Mouse (Mus musculus) midbrain, postnatal 0 days (tissue): ENCODE results near the gene Kcnab1. TPM values are rescaled to one million over a fixed set of nuclear protein-coding genes. Genes with fewer than 3 reads are reported as not detected.

Experiments used
- ATAC-seq: fragments of 200-750 bp; cut with Nextera tagmentation; 2 replicates; pipeline ENCODE4 v1.8.0; 2017; ENCODE audit warnings: moderate number of reproducible peaks, mild to moderate bottlenecking, moderate TSS enrichment, moderate library complexity; ENCODE audit not compliant: low FRiP score
- DNase-seq: peaks from one replicate; pipeline ENCODE4 v3.0.0-alpha.2; 2015; ENCODE audit warnings: low spot score
- H3K27ac ChIP-seq: fragments of 300-500 bp; sonication (generic); 2 replicates; pipeline ENCODE4 v1.5.1; 2014; ENCODE audit warnings: low read depth, mild to moderate bottlenecking, low read length, mixed read lengths
- H3K27me3 ChIP-seq: fragments of 300-500 bp; sonication (generic); 2 replicates; pipeline ENCODE4 v1.6.1; 2014; ENCODE audit warnings: low read length, control low read depth, mixed read lengths; ENCODE audit not compliant: insufficient read depth
- H3K36me3 ChIP-seq: fragments of 300-500 bp; sonication (generic); 2 replicates; pipeline ENCODE4 v1.6.1; 2014; ENCODE audit warnings: low read length, control low read depth, mixed read lengths; ENCODE audit not compliant: insufficient read depth
- H3K4me1 ChIP-seq: fragments of 300-500 bp; sonication (generic); 2 replicates; pipeline ENCODE4 v1.6.1; 2014; ENCODE audit warnings: mild to moderate bottlenecking, control low read depth, antibody characterized with exemption, low read length, mixed read lengths; ENCODE audit not compliant: insufficient read depth
- H3K4me2 ChIP-seq: fragments of 300-500 bp; sonication (generic); 2 replicates; pipeline ENCODE4 v1.6.1; 2014; ENCODE audit warnings: low read depth, mild to moderate bottlenecking, low read length, mixed read lengths; ENCODE audit not compliant: poor library complexity, severe bottlenecking
- H3K4me3 ChIP-seq: fragments of 300-500 bp; sonication (generic); 2 replicates; pipeline ENCODE4 v1.5.1; 2014; ENCODE audit warnings: low read depth, mild to moderate bottlenecking, low read length, moderate library complexity
- H3K9ac ChIP-seq: fragments of 300-500 bp; sonication (generic); replicated peaks from 2 replicates; pipeline ENCODE4 v1.6.1; 2014; ENCODE audit warnings: mild to moderate bottlenecking, low read length, moderate library complexity, mixed read lengths; ENCODE audit not compliant: poor library complexity, severe bottlenecking
- H3K9me3 ChIP-seq: fragments of 300-500 bp; sonication (generic); 2 replicates; pipeline ENCODE4 v1.6.1; 2016; ENCODE audit warnings: low read length, control low read depth
- CTCF ChIP-seq: IDR thresholded peaks from 2 replicates; pipeline ENCODE4 v1.5.1; 2016; ENCODE audit warnings: antibody characterized with exemption, mild to moderate bottlenecking
- WGBS: fragments of 180-500 bp; shearing (Covaris S2); extraction: QIAGEN DNeasy Blood & Tissue Kit; methylation state at CpG from one replicate; pipeline ENCODE4 v1.1.7; 2014; 5-methylcytosine and 5-hydroxymethylcytosine counted together
- polyA plus RNA-seq: library from polyadenylated mRNA; unstranded; fragments of >200 nt; fragmentation: Nextera tagmentation; extraction: Ambion mirVana; gene quantifications from 2 replicates; pipeline ENCODE4 v1.2.1, GENCODE M21; 2015
- total RNA-seq: library from RNA; depleted of rRNA; stranded (reverse); fragments of >200 nt; gene quantifications from 2 replicates; pipeline ENCODE4 v1.2.3, GENCODE M21; 2014

Kcnab1 gene
- total and polyA plus RNA-seq, 2 experiments from 2014 or later: 7.1 to 8.8 TPM

DNA sequence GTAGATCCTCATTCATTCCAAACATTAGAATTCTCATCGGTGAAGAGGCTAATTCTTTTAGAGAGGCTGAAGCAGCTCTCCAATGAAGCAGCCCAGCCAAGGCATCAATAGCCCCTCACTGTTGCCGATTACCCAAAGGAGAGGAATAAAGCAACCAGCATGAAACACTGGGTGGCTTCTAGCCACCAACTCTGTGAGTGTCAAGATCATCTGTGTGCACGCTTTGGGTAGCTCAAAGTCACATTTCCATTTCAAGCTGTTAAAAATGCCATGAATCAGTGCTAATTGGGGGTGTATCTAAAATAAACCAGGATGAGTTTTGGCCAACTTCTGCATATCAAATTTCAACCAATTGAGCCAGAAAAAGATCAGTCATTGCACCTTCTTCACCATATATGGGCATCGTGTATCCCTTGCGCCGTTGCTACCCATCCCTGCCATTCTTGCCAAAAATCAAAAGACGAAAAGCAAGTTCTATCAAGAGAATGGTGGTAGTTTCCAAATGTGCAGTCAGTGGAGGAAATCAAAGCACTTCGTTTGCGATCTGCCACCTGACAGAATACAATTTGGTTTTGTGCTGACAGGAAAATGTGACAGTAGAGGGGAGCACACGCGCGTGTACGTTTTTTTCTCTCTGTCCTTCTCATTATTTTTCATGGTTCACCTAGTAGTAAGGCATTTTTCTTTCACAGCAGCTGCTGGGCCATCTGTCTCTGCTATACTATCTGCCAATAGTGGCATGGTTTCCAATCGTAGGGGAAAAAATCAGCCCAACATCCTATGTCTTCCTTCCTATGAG lies 213.0 kb downstream of the Kcnab1 start:
- Histone ChIP-seq H3K27ac (no peak overlapping the region), H3K4me1 (no peaks in the 10 kb centered on the region), H3K9ac (no peak overlapping the region), H3K36me3 (no peaks in the 10 kb centered on the region), H3K9me3 (no peaks in the 10 kb centered on the region), H3K4me2 (no peak overlapping the region), H3K27me3 (no peaks in the 10 kb centered on the region), H3K4me3 (no peak overlapping the region)
- no peak for TF ChIP-seq CTCF
- DNase-seq (peak; percentile 69), ATAC-seq (peak; percentile 36; the same call in 1 of the 2 replicates)
- WGBS: 80% methylated on average over 14 of the region's 14 CpGs

DNA sequence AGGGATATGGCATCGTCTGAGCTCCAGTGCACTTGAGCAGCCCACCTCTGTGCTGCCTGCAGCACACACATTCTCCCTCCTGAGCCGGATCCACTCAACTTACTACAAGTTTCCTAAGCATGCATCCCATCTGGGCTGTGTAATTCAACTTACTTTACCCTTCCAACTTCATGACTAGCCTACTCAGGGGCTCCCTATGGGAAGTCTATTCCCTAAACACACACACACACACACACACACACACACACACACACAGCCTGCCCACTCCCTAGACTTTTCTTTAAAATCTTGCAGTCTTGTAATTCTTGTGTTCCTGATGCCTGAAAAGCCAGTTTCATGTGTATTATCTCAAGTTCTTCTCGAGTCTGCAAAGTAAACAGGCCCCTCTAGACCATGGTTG lies 216.1 kb downstream of the Kcnab1 start:
- Histone ChIP-seq H3K4me1 (no peaks in the 10 kb centered on the region), H3K27me3 (no peaks in the 10 kb centered on the region), H3K27ac (no peak overlapping the region), H3K36me3 (no peaks in the 10 kb centered on the region), H3K4me2 (no peak overlapping the region), H3K4me3 (no peak overlapping the region), H3K9ac (no peak overlapping the region), H3K9me3 (no peaks in the 10 kb centered on the region)
- ATAC-seq: no peak
- TF ChIP-seq CTCF: no peak
- DNase-seq: no peak
- 64% methylated on average over 3 of the region's 3 CpGs for WGBS

GRCm38 (mm10) chr3:65328814-65329213 lies 219.6 kb downstream of the Kcnab1 start:
- Histone ChIP-seq H3K4me2 (no peak overlapping the region), H3K4me1 (no peaks in the 10 kb centered on the region), H3K36me3 (no peaks in the 10 kb centered on the region), H3K4me3 (no peak overlapping the region), H3K27me3 (no peaks in the 10 kb centered on the region), H3K9me3 (no peaks in the 10 kb centered on the region), H3K27ac (no peak overlapping the region), H3K9ac (no peak overlapping the region)
- ATAC-seq (0 out of 2 replicates have a peak, but pooled peaks have one; percentile 31), DNase-seq (no peak)
- no peak for TF ChIP-seq CTCF
- WGBS: 61% methylated on average over 4 of the region's 4 CpGs

DNA sequence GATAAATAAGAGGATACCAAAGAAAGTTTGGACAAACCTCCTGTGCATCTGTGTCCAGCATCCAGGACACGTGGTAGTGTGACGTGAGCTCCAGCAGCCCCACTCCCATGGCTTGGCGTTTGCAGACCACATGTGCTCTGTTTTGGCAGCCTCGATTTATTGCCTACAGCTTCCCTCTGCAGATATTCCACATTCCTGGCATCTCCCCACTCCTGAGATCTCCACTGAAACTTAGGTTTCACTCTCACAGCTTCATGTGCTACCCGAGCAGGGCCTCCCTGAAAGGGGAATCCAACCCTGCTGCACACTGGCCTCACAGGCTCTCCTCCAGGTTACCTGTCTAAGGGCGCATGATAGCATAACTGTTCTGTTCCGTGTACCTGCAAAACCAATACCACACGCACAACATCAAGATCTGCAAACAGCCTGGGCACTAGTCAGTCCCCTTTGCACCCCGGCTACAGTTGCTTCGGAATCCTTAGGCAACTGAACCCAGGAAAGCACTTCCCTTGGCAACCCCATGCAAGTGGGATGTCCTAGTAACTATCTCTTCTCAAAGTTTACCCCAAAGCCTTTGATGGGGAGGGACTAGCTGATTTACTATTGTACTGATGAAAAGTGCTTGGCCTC lies 228.8 kb downstream of the Kcnab1 start:
- ATAC-seq: no peak
- no peak for TF ChIP-seq CTCF
- H3K4me2 ChIP-seq: no peak overlapping the region

DNA sequence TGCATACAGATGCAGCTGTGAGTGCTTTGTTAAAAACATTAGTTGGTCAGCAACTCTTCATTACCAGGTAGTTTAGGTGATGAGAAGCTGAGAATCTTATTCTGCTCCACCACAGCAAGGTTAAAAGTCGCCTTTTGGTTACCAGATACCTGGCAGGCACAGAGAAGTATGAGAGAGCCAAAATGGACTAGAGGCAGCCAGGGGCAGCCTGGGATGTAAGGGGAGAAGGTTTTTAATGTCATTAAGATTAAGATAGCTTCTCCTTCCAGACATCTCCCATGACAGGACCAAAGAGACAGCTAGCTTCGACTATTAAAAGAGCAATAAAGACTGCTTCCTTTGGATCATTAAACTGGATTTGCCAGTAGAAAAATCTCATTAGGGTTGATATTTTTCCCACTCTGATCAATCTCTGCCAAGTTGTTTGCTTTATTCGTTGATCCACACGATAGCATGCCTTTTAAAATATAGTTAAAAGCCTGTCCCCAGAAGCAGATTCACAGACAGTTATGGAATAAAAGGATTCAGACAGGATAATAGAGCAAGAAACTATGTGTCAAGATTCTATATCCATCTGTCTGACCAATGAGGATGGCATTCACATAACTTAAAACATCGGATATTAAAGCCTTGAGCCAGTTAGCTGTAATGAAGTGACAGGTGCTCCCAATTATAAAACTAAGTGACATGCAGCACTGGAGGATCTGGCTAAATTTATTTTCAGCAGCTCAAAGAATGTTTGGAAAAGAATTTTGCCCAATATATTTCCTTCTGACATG lies 231.2 kb downstream of the Kcnab1 start:
- H3K36me3 ChIP-seq: no peaks in the 10 kb centered on the region
- H3K9ac ChIP-seq: no peak overlapping the region
- no peak overlapping the region for H3K4me3 ChIP-seq
- 68% methylated on average over 5 of the region's 5 CpGs for WGBS
- peak; percentile 70 for ATAC-seq
- no peak for TF ChIP-seq CTCF
- H3K4me2 ChIP-seq: no peak overlapping the region
- no peaks in the 10 kb centered on the region for H3K9me3 ChIP-seq
- no peak for DNase-seq
- no peak overlapping the region for H3K27ac ChIP-seq
- no peaks in the 10 kb centered on the region for H3K4me1 ChIP-seq
- H3K27me3 ChIP-seq: no peaks in the 10 kb centered on the region

More for the DNA sequence above, 228.8 kb downstream of the Kcnab1 start:
- no peak overlapping the region for H3K9ac ChIP-seq
- no peak overlapping the region for H3K27ac ChIP-seq
- H3K36me3 ChIP-seq: no peaks in the 10 kb centered on the region
- no peaks in the 10 kb centered on the region for H3K4me1 ChIP-seq
- no peaks in the 10 kb centered on the region for H3K9me3 ChIP-seq
- no peak for DNase-seq
- no peaks in the 10 kb centered on the region for H3K27me3 ChIP-seq
- H3K4me3 ChIP-seq: no peak overlapping the region
- WGBS: 92% methylated on average over 10 of the region's 10 CpGs
